Mouse (Mus musculus) lung, postnatal 25 days (tissue): ENCODE results near the gene Tbx5.
"Not testable (repeated sequence)": the region's sequence is repeated elsewhere in the genome, so short reads cannot be mapped to it uniquely, and the experiment has no call there.

Experiments
- DNase-seq: peaks from one replicate; pipeline ENCODE4 v3.0.0; 2022; ENCODE audit warnings: low spot score

The Tbx5 gene

GRCm38 (mm10) chr5:119842701-119843393 is 10.4 kb downstream of the Tbx5 start:
- no peak for DNase-seq

GRCm38 (mm10) chr5:119843394-119843777 is 10.9 kb downstream of the Tbx5 start:
- no peak for DNase-seq

- DNase-seq, result no peak
Measured at GRCm38 (mm10) chr5:119844366-119844765, 11.9 kb downstream of the Tbx5 start.

- DNase-seq, result no peak
Measured at GRCm38 (mm10) chr5:119844994-119845393, 12.5 kb downstream of the Tbx5 start.

- no peak for DNase-seq
Measured at GRCm38 (mm10) chr5:119857052-119857451, 24.6 kb downstream of the Tbx5 start.

- no peak for DNase-seq
Measured at GRCm38 (mm10) chr5:119861301-119861700, 28.8 kb downstream of the Tbx5 start.

GRCm38 (mm10) chr5:119862431-119862830 is 30.0 kb downstream of the Tbx5 start:
- DNase-seq, result no peak

GRCm38 (mm10) chr5:119866277-119867235 is 34.1 kb downstream of the Tbx5 start:
- DNase-seq, result no peak

- peak; percentile 19 for DNase-seq
Measured at GRCm38 (mm10) chr5:119867986-119868385, 35.5 kb downstream of the Tbx5 start.

GRCm38 (mm10) chr5:119875421-119875820 is 43.0 kb downstream of the Tbx5 start:
- DNase-seq, result no peak

- DNase-seq, result peak; percentile 54
Measured at GRCm38 (mm10) chr5:119877185-119877584, 44.7 kb downstream of the Tbx5 start.

GRCm38 (mm10) chr5:119885595-119885994 is 53.1 kb downstream of the Tbx5 start:
- DNase-seq, result no peak

- DNase-seq, result no peak
Measured at GRCm38 (mm10) chr5:119887381-119887780, 54.9 kb downstream of the Tbx5 start.

GRCm38 (mm10) chr5:119891960-119892359 is 59.5 kb downstream of the Tbx5 start:
- DNase-seq, result no peak

- no peak for DNase-seq
Measured at GRCm38 (mm10) chr5:119893060-119893459, 60.6 kb downstream of the Tbx5 start.

- DNase-seq, result no peak
Measured at GRCm38 (mm10) chr5:119896605-119897004, 64.1 kb downstream of the Tbx5 start.

GRCm38 (mm10) chr5:119916551-119917171 is 84.2 kb downstream of the Tbx5 start:
- DNase-seq, result peak; percentile 8

- DNase-seq, result not testable (repeated sequence)
Measured at GRCm38 (mm10) chr5:119918381-119918780, 85.9 kb downstream of the Tbx5 start.

- DNase-seq, result no peak
Measured at GRCm38 (mm10) chr5:119920941-119921340, 88.5 kb downstream of the Tbx5 start.

- no peak for DNase-seq
Measured at GRCm38 (mm10) chr5:119922229-119922628, 89.8 kb downstream of the Tbx5 start.
